Mouse (Mus musculus): ENCODE measurements at regions not wholly inside any gene's neighbourhood (a gene's known extent, or its start where the extent isn't known, plus 50 kb on each side); places are given as distances from the start of the nearest gene placed in this dataset.

GRCm38 (mm10) chr9:53007395-53007794 is 240.5 kb downstream of the Ddx10 start:
- TF ChIP-seq CTCF (IDR thresholded peaks at IDR 0.05; ENCODE audit: extremely low read depth, insufficient read depth, low read length): no peak
- TF ChIP-seq POLR2A (IDR thresholded peaks at IDR 0.05; ENCODE audit: extremely low read depth, insufficient read depth, low read length): no peak
